8 mouse cellular contexts compared by ENCODE assay signal in genomic region chr10:80189999-80190398, GRCm38 (mm10). TPM values are rescaled to one million over a fixed set of nuclear protein-coding genes. Genes with fewer than 3 reads are reported as not detected.
DNase-seq lines count a peak whose midpoint lies in the region; ATAC-seq and TF ChIP-seq lines count a peak whose summit lies in the region.
"Had no signal": no experiment of that assay in that cellular context is flagged by ENCODE, and none has a peak within 500 bp of the region (broad histone marks: within the 10 kb centered on the region; RNA-seq: fewer than 3 reads in every experiment).

No protein-coding gene starts in this region.

- H3K4me2 ChIP-seq in forebrain, postnatal 0 days (ENCODE audit: low read depth) = peak overlapping the region; percentile 74
- H3K4me2 ChIP-seq in liver, embryonic 16.5 days (ENCODE audit: low read depth, low read length) = peak overlapping the region; percentile 55

- peaks cover 96% of the 10 kb centered on the region for H3K27me3 ChIP-seq in megakaryocyte, embryonic 14.5 days (replicated peaks)
- no peaks in the 10 kb centered on the region for H3K27me3 ChIP-seq in forebrain, postnatal 0 days (ENCODE audit: insufficient read depth, low read length)
- H3K27me3 ChIP-seq in liver, embryonic 16.5 days (ENCODE audit: control insufficient read depth, insufficient read depth, low read depth, low read length) = peaks cover 79% of the 10 kb centered on the region

- peak overlapping the region; percentile 91 for H3K27ac ChIP-seq in forebrain, postnatal 0 days (ENCODE audit: low read depth, low read length)
- no peak overlapping the region for H3K27ac ChIP-seq in liver, embryonic 16.5 days (ENCODE audit: low read length)

- H3K4me1 ChIP-seq in megakaryocyte, embryonic 14.5 days = peaks cover 46% of the 10 kb centered on the region
- H3K4me1 ChIP-seq in forebrain, postnatal 0 days (ENCODE audit: insufficient read depth) = peaks cover 8% of the 10 kb centered on the region; the same call in 1 of the 2 replicates
- peaks cover 3% of the 10 kb centered on the region; the same call in 1 of the 2 replicates for H3K4me1 ChIP-seq in liver, embryonic 16.5 days (ENCODE audit: control insufficient read depth, low read depth, low read length)

- DNase-seq in forebrain, postnatal 0 days = peak; percentile 49
- DNase-seq in adipocyte (ENCODE audit: low spot score) = no peak
- DNase-seq in urinary bladder, postnatal 14 days (ENCODE audit: low spot score) = no peak
- no peak for DNase-seq in ovary, postnatal 14 days (ENCODE audit: low spot score)

- WGBS in forebrain, postnatal 0 days = 8% methylated on average over 21 of the region's 21 CpGs
- WGBS in liver, embryonic 16.5 days (ENCODE audit: insufficient replicate concordance) = 5% methylated on average over 21 of the region's 21 CpGs

- peak overlapping the region; percentile 77 for H3K9ac ChIP-seq in forebrain, postnatal 0 days
- no peak overlapping the region for H3K9ac ChIP-seq in liver, embryonic 16.5 days (ENCODE audit: low read depth, low read length)

- TF ChIP-seq CTCF in forebrain, postnatal 0 days (IDR thresholded peaks at IDR 0.05; ENCODE audit: low read depth) = no peak

- H3K9me3 ChIP-seq in megakaryocyte, embryonic 14.5 days = no peaks in the 10 kb centered on the region
- H3K9me3 ChIP-seq in forebrain, postnatal 0 days (ENCODE audit: low read length) = no peaks in the 10 kb centered on the region
- no peaks in the 10 kb centered on the region for H3K9me3 ChIP-seq in liver, embryonic 16.5 days (replicated peaks; ENCODE audit: control insufficient read depth, low read length)

- peak overlapping the region; percentile 83 for H3K4me3 ChIP-seq in megakaryocyte, embryonic 14.5 days (replicated peaks)
- H3K4me3 ChIP-seq in forebrain, postnatal 0 days (ENCODE audit: low read depth, low read length) = peak overlapping the region; percentile 43
- peak overlapping the region; percentile 33 for H3K4me3 ChIP-seq in liver, embryonic 16.5 days (ENCODE audit: low read depth, low read length)

- H3K36me3 ChIP-seq in megakaryocyte, embryonic 14.5 days (replicated peaks; ENCODE audit: low read length) = no peaks in the 10 kb centered on the region
- peaks cover 20% of the 10 kb centered on the region for H3K36me3 ChIP-seq in forebrain, postnatal 0 days (ENCODE audit: insufficient read depth)
- no peaks in the 10 kb centered on the region for H3K36me3 ChIP-seq in liver, embryonic 16.5 days (ENCODE audit: control insufficient read depth, insufficient read depth)

- no peak for ATAC-seq in megakaryocyte, adult 5-6 weeks (ENCODE audit: poor library complexity, severe bottlenecking)
- peak; percentile 15; the same call in 1 of the 2 replicates for ATAC-seq in forebrain, postnatal 0 days
- no peak for ATAC-seq in liver, embryonic 16.5 days (ENCODE audit: low read depth)

RNA-seq across cellular contexts. Expression of gene Efna2, which starts 10.7 kb away (rescaled TPM):
- 0.79 and 1.6 TPM in 2 replicates for polyA plus RNA-seq in megakaryocyte, embryonic 14.5 days (2012; ENCODE audit: insufficient read depth, low replicate concordance)
- 0.49 TPM in 1 of 2 replicates, not detected in the other for total RNA-seq in megakaryocyte, adult 5-6 weeks (2015)
- 0.12 TPM in 1 of 2 replicates, not detected in the other for total RNA-seq in megakaryocyte, adult 5-6 weeks (2017)
- total RNA-seq in forebrain, postnatal 0 days (2014; rRNA removed) = 29.0 and 30.9 TPM in 2 replicates
- 30.6 and 31.3 TPM in 2 replicates for polyA plus RNA-seq in forebrain, postnatal 0 days (2015; fragmentation: Nextera tagmentation; extraction: Ambion mirVana)
- 0.47 and 0.53 TPM in 2 replicates for polyA plus RNA-seq in liver, embryonic 16.5 days (2015; fragmentation: Nextera tagmentation; extraction: Ambion mirVana)
- total RNA-seq: neutrophil, adult 5-6 weeks had no signal

RNA-seq across cellular contexts. Expression of gene 1600002K03Rik, which starts 17.3 kb away (rescaled TPM):
- 3.0 and 7.7 TPM in 2 replicates for polyA plus RNA-seq in megakaryocyte, embryonic 14.5 days (2012; ENCODE audit: insufficient read depth, low replicate concordance)
- total RNA-seq in megakaryocyte, adult 5-6 weeks (2015) = 19.3 and 21.0 TPM in 2 replicates
- total RNA-seq in megakaryocyte, adult 5-6 weeks (2017) = 18.8 and 20.9 TPM in 2 replicates
- total RNA-seq in forebrain, postnatal 0 days (2014; rRNA removed) = 4.2 and 5.0 TPM in 2 replicates
- polyA plus RNA-seq in forebrain, postnatal 0 days (2015; fragmentation: Nextera tagmentation; extraction: Ambion mirVana) = 5.0 and 6.0 TPM in 2 replicates
- 8.4 and 8.7 TPM in 2 replicates for polyA plus RNA-seq in liver, embryonic 16.5 days (2015; fragmentation: Nextera tagmentation; extraction: Ambion mirVana)

RNA-seq across cellular contexts. Expression of gene Cirbp, which starts 24.2 kb away (rescaled TPM):
- 27.7 and 39.5 TPM in 2 replicates for polyA plus RNA-seq in megakaryocyte, embryonic 14.5 days (2012; ENCODE audit: insufficient read depth, low replicate concordance)
- 11.7 and 13.8 TPM in 2 replicates for total RNA-seq in megakaryocyte, adult 5-6 weeks (2015)
- 29.3 and 32.1 TPM in 2 replicates for total RNA-seq in megakaryocyte, adult 5-6 weeks (2017)
- 345 and 424 TPM in 2 replicates for total RNA-seq in forebrain, postnatal 0 days (2014; rRNA removed)
- polyA plus RNA-seq in forebrain, postnatal 0 days (2015; fragmentation: Nextera tagmentation; extraction: Ambion mirVana) = 834 and 838 TPM in 2 replicates
- 13.8 and 14.2 TPM in 2 replicates for polyA plus RNA-seq in liver, embryonic 16.5 days (2015; fragmentation: Nextera tagmentation; extraction: Ambion mirVana)

RNA-seq across cellular contexts. Expression of gene Mum1, which starts 36.2 kb away (rescaled TPM):
- polyA plus RNA-seq in megakaryocyte, embryonic 14.5 days (2012; ENCODE audit: insufficient read depth, low replicate concordance) = 9.6 TPM in 2 replicates
- 34.0 and 46.2 TPM in 2 replicates for total RNA-seq in megakaryocyte, adult 5-6 weeks (2015)
- total RNA-seq in megakaryocyte, adult 5-6 weeks (2017) = 40.3 and 45.5 TPM in 2 replicates
- total RNA-seq in forebrain, postnatal 0 days (2014; rRNA removed) = 57.6 and 60.7 TPM in 2 replicates
- 41.1 and 50.4 TPM in 2 replicates for polyA plus RNA-seq in forebrain, postnatal 0 days (2015; fragmentation: Nextera tagmentation; extraction: Ambion mirVana)
- 14.6 and 14.8 TPM in 2 replicates for polyA plus RNA-seq in liver, embryonic 16.5 days (2015; fragmentation: Nextera tagmentation; extraction: Ambion mirVana)

RNA-seq across cellular contexts. Expression of gene Midn, which starts 41.9 kb away (rescaled TPM):
- polyA plus RNA-seq in megakaryocyte, embryonic 14.5 days (2012; ENCODE audit: insufficient read depth, low replicate concordance) = 171 and 203 TPM in 2 replicates
- 29.5 and 29.6 TPM in 2 replicates for total RNA-seq in megakaryocyte, adult 5-6 weeks (2015)
- 22.4 and 36.1 TPM in 2 replicates for total RNA-seq in megakaryocyte, adult 5-6 weeks (2017)
- 91.5 and 120 TPM in 2 replicates for total RNA-seq in forebrain, postnatal 0 days (2014; rRNA removed)
- polyA plus RNA-seq in forebrain, postnatal 0 days (2015; fragmentation: Nextera tagmentation; extraction: Ambion mirVana) = 19.3 and 21.3 TPM in 2 replicates
- 2.3 and 2.6 TPM in 2 replicates for polyA plus RNA-seq in liver, embryonic 16.5 days (2015; fragmentation: Nextera tagmentation; extraction: Ambion mirVana)

Comparison
In these comparisons a context has a peak if more than half of its experiments do, and no peak if none do; other contexts are left out.
1. H3K4me3 ChIP-seq: peak in every context shown above with its lines; median percentile 83 in megakaryocyte, embryonic 14.5 days; 43 in forebrain, postnatal 0 days; 33 in liver, embryonic 16.5 days.
2. RNA of gene Efna2, which starts 10.7 kb away (polyA plus RNA-seq): 30.6 to 31.3 TPM in forebrain, postnatal 0 days; 0.79 to 1.6 TPM in megakaryocyte, embryonic 14.5 days and 0.47 to 0.53 TPM in liver, embryonic 16.5 days; every median in the first group is over 10 times any median in the second.
3. RNA of gene Cirbp, which starts 24.2 kb away (polyA plus RNA-seq): 834 to 838 TPM in forebrain, postnatal 0 days; 27.7 to 39.5 TPM in megakaryocyte, embryonic 14.5 days and 13.8 to 14.2 TPM in liver, embryonic 16.5 days; every median in the first group is over 10 times any median in the second.